19 mouse cellular contexts compared by ENCODE assay signal in the genomic region with DNA sequence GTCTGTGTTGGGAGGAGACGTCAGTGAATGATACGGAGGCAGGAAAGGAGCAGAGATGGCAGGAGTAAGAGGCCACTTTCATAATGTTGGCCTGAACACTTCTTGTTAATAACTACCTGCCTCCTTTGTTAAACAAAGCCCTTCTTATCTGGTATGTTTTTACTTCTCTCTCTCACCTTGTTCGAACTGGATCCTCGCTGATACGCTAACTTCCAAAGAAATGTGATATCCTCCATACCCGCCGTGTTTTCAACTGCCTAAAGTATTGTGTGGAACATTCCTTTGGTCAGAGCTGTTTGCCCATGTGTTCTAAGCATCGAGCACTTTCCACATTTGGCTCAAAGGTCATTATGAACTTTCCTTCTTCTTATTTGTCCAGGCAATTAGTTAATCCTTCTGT.
DNase-seq lines count a peak whose midpoint lies in the region; ATAC-seq and TF ChIP-seq lines count a peak whose summit lies in the region.
"Had no signal": no experiment of that assay in that cellular context is flagged by ENCODE, and none has a peak within 500 bp of the region (broad histone marks: within the 10 kb centered on the region; RNA-seq: fewer than 3 reads in every experiment).

No protein-coding gene starts in this region.

- no peaks in the 10 kb centered on the region for H3K27me3 ChIP-seq in stomach, embryonic 14.5 days (ENCODE audit: control insufficient read depth, insufficient read depth, low read length)
- no peaks in the 10 kb centered on the region for H3K27me3 ChIP-seq in stomach, postnatal 0 days (ENCODE audit: control insufficient read depth, insufficient read depth, low read length)
- H3K27me3 ChIP-seq: CH12.LX, Patski had no signal

- H3K27ac ChIP-seq in stomach, embryonic 14.5 days (ENCODE audit: low read length) = no peak overlapping the region
- no peak overlapping the region for H3K27ac ChIP-seq in stomach, postnatal 0 days (replicated peaks)

- H3K4me2 ChIP-seq in stomach, embryonic 14.5 days (replicated peaks; ENCODE audit: low read depth, low read length) = no peak overlapping the region
- H3K4me2 ChIP-seq in stomach, postnatal 0 days (replicated peaks; ENCODE audit: low read depth) = no peak overlapping the region

- no peak overlapping the region for H3K4me3 ChIP-seq in stomach, embryonic 14.5 days (ENCODE audit: low read depth, low read length)
- H3K4me3 ChIP-seq in stomach, postnatal 0 days (ENCODE audit: low read depth, low read length) = no peak overlapping the region

- no peaks in the 10 kb centered on the region for H3K36me3 ChIP-seq in stomach, embryonic 14.5 days (ENCODE audit: control insufficient read depth, insufficient read depth, low read length)
- H3K36me3 ChIP-seq in stomach, postnatal 0 days (ENCODE audit: control insufficient read depth, insufficient read depth, low read length) = no peaks in the 10 kb centered on the region
- H3K36me3 ChIP-seq: G1E had no signal

- no peaks in the 10 kb centered on the region for H3K9me3 ChIP-seq in stomach, embryonic 14.5 days (ENCODE audit: control insufficient read depth, low read depth, low read length)
- H3K9me3 ChIP-seq in stomach, postnatal 0 days (ENCODE audit: control insufficient read depth, low read length) = no peaks in the 10 kb centered on the region
- H3K9me3 ChIP-seq: G1E had no signal

- H3K9ac ChIP-seq in stomach, embryonic 14.5 days (replicated peaks; ENCODE audit: low read depth, low read length) = no peak overlapping the region
- no peak overlapping the region for H3K9ac ChIP-seq in stomach, postnatal 0 days (ENCODE audit: low read length)

- peak; percentile 53; the same call in 1 of the 2 replicates for ATAC-seq in stomach, embryonic 14.5 days (ENCODE audit: insufficient number of reproducible peaks, insufficient read depth, low FRiP score, low read depth)
- ATAC-seq in stomach, postnatal 0 days (ENCODE audit: low FRiP score, low TSS enrichment) = peak; percentile 94
- ATAC-seq: activated CD4-positive, CD25-positive, alpha-beta regulatory T cell, adult 4 months; CD4-positive, CD25-positive, alpha-beta regulatory T cell, adult 4 months; Patski had no signal

- no peak for TF ChIP-seq CTCF in stomach, postnatal 0 days (IDR thresholded peaks at IDR 0.05; ENCODE audit: low read depth)

- peak; percentile 30 for DNase-seq in stomach, postnatal 0 days (ENCODE audit: low spot score)
- no peak for DNase-seq in right cerebral cortex, postnatal 25 days
- DNase-seq in heart, adult 8-10 months (ENCODE audit: low spot score) = no peak
- DNase-seq: adrenal gland, adult 2 months; adrenal gland, adult 8-10 months; adrenal gland, postnatal 10 days; adrenal gland, postnatal 14 days; adrenal gland, postnatal 25 days; adrenal gland, postnatal 36 days; B cell, adult 2 months; cerebellum, adult 11 months; cerebellum, adult 11-12 months; cerebellum, adult 18-20 months had no signal

- TF ChIP-seq EP300 in stomach, postnatal 0 days (optimal IDR thresholded peaks at IDR 0.05) = no peak

- WGBS in stomach, embryonic 14.5 days = 52% methylated on average over 8 of the region's 8 CpGs
- 43% methylated on average over 8 of the region's 8 CpGs for WGBS in stomach, postnatal 0 days

- no peaks in the 10 kb centered on the region for H3K4me1 ChIP-seq in stomach, embryonic 14.5 days (ENCODE audit: control insufficient read depth, insufficient read depth, low read length)
- no peaks in the 10 kb centered on the region for H3K4me1 ChIP-seq in stomach, postnatal 0 days (replicated peaks; ENCODE audit: control insufficient read depth, insufficient read depth)
